Mouse (Mus musculus) neural tube, embryonic 13.5 days (tissue): ENCODE measurements around the gene Dhdds. TPM values are rescaled to one million over a fixed set of nuclear protein-coding genes. Genes with fewer than 3 reads are reported as not detected.
"Not testable (repeated sequence)": the region's sequence is repeated elsewhere in the genome, so short reads cannot be mapped to it uniquely, and the experiment has no call there.

ENCODE experiments used
- ATAC-seq: fragments of 200-750 bp; cut with Nextera tagmentation; 2 replicates; pipeline ENCODE4 v1.8.0; 2017; ENCODE audit warnings: low read depth, mild to moderate bottlenecking, moderate TSS enrichment, moderate library complexity
- H3K27ac ChIP-seq: fragments of 300-500 bp; sonication (generic); replicated peaks from 2 replicates; pipeline ENCODE4 v1.5.1; 2015; ENCODE audit warnings: moderate library complexity, mild to moderate bottlenecking, inconsistent platforms
- H3K27me3 ChIP-seq: fragments of 300-500 bp; sonication (generic); 2 replicates; pipeline ENCODE4 v1.6.1; 2015; ENCODE audit warnings: mild to moderate bottlenecking, inconsistent platforms
- H3K36me3 ChIP-seq: fragments of 300-500 bp; sonication (generic); 2 replicates; pipeline ENCODE4 v1.6.1; 2015; ENCODE audit warnings: mild to moderate bottlenecking, inconsistent platforms
- H3K4me1 ChIP-seq: fragments of 300-500 bp; sonication (generic); replicated peaks from 2 replicates; pipeline ENCODE4 v1.6.1; 2015; ENCODE audit warnings: inconsistent platforms
- H3K4me2 ChIP-seq: fragments of 300-500 bp; sonication (generic); 2 replicates; pipeline ENCODE4 v1.6.1; 2015; ENCODE audit warnings: inconsistent platforms, mild to moderate bottlenecking, moderate library complexity
- H3K4me3 ChIP-seq: fragments of 300-500 bp; sonication (generic); 2 replicates; pipeline ENCODE4 v1.5.1; 2015; ENCODE audit warnings: mild to moderate bottlenecking, inconsistent platforms
- H3K9ac ChIP-seq: fragments of 300-500 bp; sonication (generic); 2 replicates; pipeline ENCODE4 v1.6.1; 2015; ENCODE audit warnings: moderate library complexity, mild to moderate bottlenecking, inconsistent platforms
- H3K9me3 ChIP-seq: fragments of 300-500 bp; sonication (generic); 2 replicates; pipeline ENCODE4 v1.6.1; 2016; ENCODE audit warnings: inconsistent platforms
- WGBS: fragments of 180-500 bp; shearing (Covaris S2); methylation state at CpG from one replicate; pipeline ENCODE4 v1.1.7; 2015; 5-methylcytosine and 5-hydroxymethylcytosine counted together
- polyA plus RNA-seq: library from polyadenylated mRNA; unstranded; fragments of >200 nt; fragmentation: Nextera tagmentation; extraction: Ambion mirVana; gene quantifications from 2 replicates; pipeline ENCODE4 v1.2.1, GENCODE M21; 2015

The Dhdds gene
- polyA plus RNA-seq, 1 experiment from 2014 or later = 44.3 TPM

DNA sequence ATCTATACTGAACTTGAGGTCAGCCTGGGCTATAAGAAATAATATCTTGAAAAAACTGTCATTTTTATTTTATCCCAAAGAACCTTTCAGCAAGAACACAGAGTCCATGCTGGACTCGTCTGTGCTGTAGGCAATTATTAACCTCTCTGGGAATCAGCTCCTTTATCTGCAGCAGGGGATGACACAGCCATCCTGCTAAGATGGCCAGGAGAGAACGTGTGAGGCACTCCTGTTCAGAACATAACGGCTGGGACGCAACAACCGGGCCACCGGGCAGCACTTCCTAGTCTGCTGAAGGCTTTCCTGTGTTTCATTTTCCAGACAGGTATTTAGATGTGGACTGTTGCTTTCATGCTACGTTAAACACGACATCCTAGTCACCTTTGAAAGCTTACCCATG, 6.0 kb downstream of the Dhdds start:
- no peaks in the 10 kb centered on the region for H3K9me3 ChIP-seq
- no peak overlapping the region for H3K27ac ChIP-seq
- H3K36me3 ChIP-seq = peaks cover 76% of the 10 kb centered on the region
- H3K27me3 ChIP-seq = no peaks in the 10 kb centered on the region
- peaks cover 3% of the 10 kb centered on the region for H3K4me1 ChIP-seq
- no peak overlapping the region for H3K9ac ChIP-seq
- 89% methylated on average over 8 of the region's 8 CpGs for WGBS
- H3K4me2 ChIP-seq = no peak overlapping the region
- no peak for ATAC-seq
- no peak overlapping the region for H3K4me3 ChIP-seq

DNA sequence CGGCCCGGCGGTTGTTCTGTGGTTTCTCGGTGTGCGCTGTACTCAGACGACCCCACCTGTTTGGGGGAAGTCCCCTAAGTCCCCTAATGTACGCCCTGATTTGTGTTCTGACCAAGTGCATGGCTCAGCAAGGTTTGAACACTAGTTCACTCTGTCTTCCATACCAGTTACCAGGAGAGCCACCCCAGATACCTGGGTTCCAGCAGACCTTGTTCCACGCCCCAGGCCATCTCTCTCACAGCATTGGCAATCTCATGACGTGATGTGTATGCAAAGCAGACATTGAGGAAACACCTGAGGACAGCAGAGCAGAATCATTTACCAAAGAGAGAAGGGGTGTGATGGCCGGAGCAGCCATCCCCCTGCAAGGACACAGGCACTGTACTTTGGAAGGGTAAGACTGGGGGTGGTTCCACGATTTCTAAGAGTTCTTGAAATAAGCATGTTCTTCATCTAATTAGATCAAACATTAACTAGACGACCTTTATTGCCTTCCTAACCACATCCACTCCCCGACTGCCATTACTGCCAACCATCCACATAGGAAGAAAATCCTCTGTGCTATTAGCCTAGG, 9.5 kb downstream of the Dhdds start:
- H3K4me1 ChIP-seq = no peaks in the 10 kb centered on the region
- WGBS = 88% methylated on average over 13 of the region's 13 CpGs
- ATAC-seq = no peak
- H3K27ac ChIP-seq = no peak overlapping the region
- no peak overlapping the region for H3K4me3 ChIP-seq
- H3K9me3 ChIP-seq = no peaks in the 10 kb centered on the region
- H3K36me3 ChIP-seq = peaks cover 93% of the 10 kb centered on the region
- no peak overlapping the region for H3K4me2 ChIP-seq
- no peaks in the 10 kb centered on the region for H3K27me3 ChIP-seq
- no peak overlapping the region for H3K9ac ChIP-seq

DNA sequence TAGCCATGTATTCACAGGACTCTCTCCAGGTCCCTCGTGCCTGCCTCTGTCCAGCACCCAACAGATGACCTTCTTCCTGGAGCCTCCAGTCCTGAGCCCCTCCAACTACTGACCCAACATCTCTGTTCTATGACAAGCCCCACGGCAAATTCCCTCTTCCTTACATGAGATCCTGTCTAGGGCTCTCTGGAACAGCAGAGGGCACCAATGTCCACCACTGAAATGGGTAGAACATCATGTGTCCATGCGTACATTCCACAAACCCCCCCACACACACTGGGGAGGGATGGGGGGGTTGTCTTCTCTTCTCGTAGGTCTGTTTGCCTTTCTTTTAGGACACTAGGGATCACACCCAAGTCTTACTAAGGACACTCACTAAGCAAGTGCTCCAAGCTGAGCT, 10.7 kb downstream of the Dhdds start:
- no peak overlapping the region for H3K4me2 ChIP-seq
- no peak overlapping the region for H3K9ac ChIP-seq
- H3K4me1 ChIP-seq = no peaks in the 10 kb centered on the region
- no peak overlapping the region for H3K4me3 ChIP-seq
- no peak for ATAC-seq
- H3K9me3 ChIP-seq = no peaks in the 10 kb centered on the region
- H3K36me3 ChIP-seq = peaks cover 91% of the 10 kb centered on the region
- H3K27me3 ChIP-seq = no peaks in the 10 kb centered on the region
- WGBS = 75% methylated on average over 4 of the region's 4 CpGs
- H3K27ac ChIP-seq = no peak overlapping the region

DNA sequence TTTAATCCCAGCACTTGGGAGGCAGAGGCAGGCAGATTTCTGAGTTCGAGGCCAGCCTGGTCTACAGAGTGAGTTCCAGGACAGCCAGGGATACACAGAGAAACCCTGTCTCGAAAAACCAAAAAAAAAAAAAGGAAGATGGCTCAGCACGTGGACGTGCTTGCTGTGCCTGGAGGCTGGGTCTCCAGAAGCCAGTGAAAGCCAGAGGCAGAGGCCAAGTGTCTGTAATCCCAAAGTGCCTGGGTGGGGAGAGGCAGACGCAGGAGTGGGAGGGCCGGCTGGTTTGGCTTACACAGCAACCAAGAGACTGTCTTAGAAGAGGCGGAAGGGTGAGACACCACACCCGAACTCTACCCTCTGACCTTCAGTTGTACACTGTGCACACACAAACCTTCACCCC, 12.4 kb downstream of the Dhdds start:
- not testable (repeated sequence) for ATAC-seq, H3K9ac ChIP-seq, H3K4me2 ChIP-seq, H3K27me3 ChIP-seq, H3K4me3 ChIP-seq, H3K27ac ChIP-seq, H3K9me3 ChIP-seq, H3K4me1 ChIP-seq
- 89% methylated on average over 8 of the region's 8 CpGs for WGBS
- H3K36me3 ChIP-seq = peaks cover 78% of the 10 kb centered on the region

DNA sequence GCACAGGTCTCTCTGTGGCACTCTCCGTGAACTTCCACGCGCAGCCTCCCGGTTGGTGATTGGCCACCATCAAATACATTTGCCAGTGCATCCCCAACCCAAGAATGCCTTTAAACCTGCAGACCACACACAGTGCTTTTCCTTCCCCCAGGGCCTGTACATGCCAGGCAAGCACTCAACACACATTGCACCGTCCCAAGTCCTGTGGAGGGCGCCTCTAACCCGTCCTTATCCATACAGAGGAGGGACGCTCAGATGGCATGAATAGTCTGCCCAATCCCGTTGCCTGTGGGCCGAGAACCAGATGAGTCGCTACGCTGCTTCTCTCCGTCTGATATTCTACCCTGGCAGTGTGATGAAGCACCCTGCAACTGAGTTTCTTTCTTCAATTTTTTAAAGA, 17.8 kb downstream of the Dhdds start:
- Histone ChIP-seq H3K4me3 (no peak overlapping the region), H3K27me3 (no peaks in the 10 kb centered on the region), H3K4me1 (no peaks in the 10 kb centered on the region), H3K4me2 (no peak overlapping the region), H3K9ac (no peak overlapping the region), H3K36me3 (peaks cover 76% of the 10 kb centered on the region), H3K9me3 (no peaks in the 10 kb centered on the region), H3K27ac (no peak overlapping the region)
- 80% methylated on average over 13 of the region's 13 CpGs for WGBS
- ATAC-seq = no peak

DNA sequence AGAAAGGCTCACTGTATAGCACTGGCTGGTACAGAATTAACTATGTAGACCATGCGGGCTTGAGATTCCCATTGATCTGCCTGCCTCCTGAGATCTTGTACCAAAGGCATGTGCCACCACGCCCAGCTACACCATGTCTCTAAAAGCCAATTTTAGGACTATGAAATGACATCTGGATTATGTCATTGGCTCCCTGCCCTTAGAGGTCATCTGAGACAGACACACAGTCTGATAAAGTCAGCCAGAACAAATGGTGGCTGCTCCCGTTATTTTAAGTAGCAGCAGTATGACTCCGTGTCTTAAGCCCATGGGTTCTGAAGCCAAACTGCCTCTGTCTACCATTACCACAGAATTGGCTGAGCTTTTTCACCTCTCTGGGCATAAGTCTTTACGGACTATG, 20.2 kb downstream of the Dhdds start:
- no peaks in the 10 kb centered on the region for H3K27me3 ChIP-seq
- H3K4me3 ChIP-seq = no peak overlapping the region
- no peak overlapping the region for H3K9ac ChIP-seq
- peaks cover 74% of the 10 kb centered on the region for H3K36me3 ChIP-seq
- no peak overlapping the region for H3K4me2 ChIP-seq
- no peak for ATAC-seq
- WGBS = 92% methylated on average over 5 of the region's 5 CpGs
- H3K9me3 ChIP-seq = no peaks in the 10 kb centered on the region
- H3K4me1 ChIP-seq = no peaks in the 10 kb centered on the region
- no peak overlapping the region for H3K27ac ChIP-seq

DNA sequence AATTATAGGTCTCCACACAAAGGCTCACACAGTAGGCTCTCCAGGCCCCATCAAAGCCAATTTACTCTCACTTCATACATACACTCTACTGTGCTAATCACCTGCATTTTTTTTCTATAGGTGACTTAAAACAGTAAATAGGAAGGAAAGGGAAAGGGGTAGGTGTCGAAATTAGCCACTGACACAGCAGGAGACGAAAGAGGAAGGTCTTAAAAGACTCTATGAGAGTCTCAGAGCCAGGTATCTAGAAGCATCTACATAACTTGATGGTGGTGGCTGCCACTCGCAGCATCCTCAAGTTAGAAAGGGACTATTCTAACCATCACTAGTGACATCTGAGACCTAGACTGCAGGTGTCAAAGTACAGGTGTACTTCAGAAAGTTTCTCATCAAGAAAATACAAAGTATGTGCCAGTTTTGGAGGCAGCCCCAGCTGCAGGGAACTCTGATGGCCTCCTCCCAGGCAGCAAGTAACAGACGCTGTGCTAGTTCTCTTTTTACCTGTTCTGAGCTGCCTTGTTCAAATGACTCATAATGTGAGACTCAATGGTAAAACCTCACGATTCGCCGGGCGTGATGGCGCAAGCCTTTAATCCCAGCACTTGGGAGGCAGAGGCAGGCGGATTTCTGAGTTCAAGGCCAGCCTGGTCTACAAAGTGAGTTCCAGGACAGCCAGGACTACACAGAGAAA, 22.6 kb downstream of the Dhdds start:
- no peak overlapping the region for H3K9ac ChIP-seq
- H3K36me3 ChIP-seq = peaks cover 76% of the 10 kb centered on the region
- no peak for ATAC-seq
- H3K4me3 ChIP-seq = no peak overlapping the region
- H3K9me3 ChIP-seq = no peaks in the 10 kb centered on the region
- H3K27ac ChIP-seq = no peak overlapping the region
- H3K4me1 ChIP-seq = no peaks in the 10 kb centered on the region
- WGBS = 94% methylated on average over 10 of the region's 10 CpGs
- H3K4me2 ChIP-seq = no peak overlapping the region
- no peaks in the 10 kb centered on the region for H3K27me3 ChIP-seq

DNA sequence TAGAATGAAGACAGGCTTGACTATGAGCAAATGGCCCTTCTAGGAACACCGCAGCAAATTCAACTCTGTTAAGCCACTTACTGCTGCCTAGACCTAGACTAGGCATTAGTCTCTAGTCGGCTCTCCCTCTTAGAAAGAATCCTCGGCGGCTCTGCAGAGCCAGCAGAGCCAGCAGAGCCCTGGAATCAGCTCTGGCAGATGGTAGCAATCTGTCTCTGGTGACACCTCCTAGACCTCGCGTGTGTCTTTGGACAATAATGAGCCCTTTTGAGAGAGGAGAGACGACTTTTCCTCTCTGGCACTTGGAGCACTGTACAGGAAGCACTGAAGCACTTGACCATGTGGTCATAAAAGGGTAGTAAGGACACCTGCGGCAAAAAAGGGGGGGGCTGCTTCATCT, 29.0 kb downstream of the Dhdds start:
- 45% methylated on average over 8 of the region's 8 CpGs for WGBS
- H3K27ac ChIP-seq = no peak overlapping the region

DNA sequence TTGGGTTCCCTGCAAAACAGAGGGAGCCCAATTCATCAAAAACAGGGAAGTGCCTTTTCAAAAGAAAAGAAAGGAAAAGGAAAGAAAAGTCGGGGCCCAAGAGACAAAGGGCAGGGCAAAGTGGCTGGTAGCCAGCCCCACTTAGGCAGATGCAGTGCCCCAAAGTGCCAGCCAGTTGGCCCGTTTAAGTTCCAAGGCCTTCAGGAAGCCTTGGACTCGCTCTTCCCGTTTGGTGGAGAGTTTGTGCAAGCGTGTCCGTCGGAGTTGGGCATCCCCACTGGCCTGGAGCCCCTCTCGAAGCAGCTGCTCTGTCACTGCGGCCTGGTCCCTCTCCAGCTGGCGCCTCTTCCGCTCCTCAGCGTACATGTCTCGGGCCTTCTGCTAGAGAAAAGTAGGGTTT, 29.8 kb downstream of the Dhdds start:
- H3K27ac ChIP-seq = peak overlapping the region; percentile 99
- ATAC-seq = no peak
- WGBS = 68% methylated on average over 13 of the region's 13 CpGs
- H3K4me3 ChIP-seq = no peak overlapping the region
- no peaks in the 10 kb centered on the region for H3K27me3 ChIP-seq
- H3K9ac ChIP-seq = 0 out of 2 replicates have a peak overlapping the region, but pooled peaks have one; percentile 0
- no peak overlapping the region for H3K4me2 ChIP-seq
- H3K9me3 ChIP-seq = no peaks in the 10 kb centered on the region
- peaks cover 42% of the 10 kb centered on the region for H3K4me1 ChIP-seq
- peaks cover 32% of the 10 kb centered on the region for H3K36me3 ChIP-seq

More for the DNA sequence above, 29.0 kb downstream of the Dhdds start:
- Histone ChIP-seq H3K9ac (no peak overlapping the region), H3K27me3 (no peaks in the 10 kb centered on the region), H3K4me3 (no peak overlapping the region), H3K9me3 (no peaks in the 10 kb centered on the region), H3K36me3 (peaks cover 31% of the 10 kb centered on the region), H3K4me1 (peaks cover 33% of the 10 kb centered on the region), H3K4me2 (no peak overlapping the region)
- no peak for ATAC-seq

DNA sequence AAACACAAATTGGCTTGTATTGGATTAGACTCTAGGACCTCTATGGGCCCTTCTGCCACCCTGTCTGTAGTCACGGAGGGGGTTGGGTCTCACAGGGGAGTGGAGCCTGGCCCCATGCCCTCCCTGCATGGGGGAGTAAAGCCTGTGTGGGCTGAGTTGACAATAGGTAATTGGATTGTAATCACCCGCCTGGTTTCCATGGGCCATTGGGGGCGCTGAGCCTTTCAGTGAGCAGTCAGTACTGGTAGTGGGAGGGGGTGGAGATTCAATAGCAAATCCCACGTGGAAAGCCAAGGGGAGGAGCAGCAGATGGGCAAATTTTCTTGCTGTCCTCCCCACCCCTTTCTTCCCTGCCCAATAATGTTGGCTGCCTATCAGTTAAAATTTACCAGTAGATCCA, 30.5 kb downstream of the Dhdds start:
- Histone ChIP-seq H3K27ac (peak overlapping the region; percentile 99), H3K4me3 (no peak overlapping the region), H3K9ac (0 out of 2 replicates have a peak overlapping the region, but pooled peaks have one; percentile 0), H3K36me3 (peaks cover 36% of the 10 kb centered on the region), H3K4me2 (0 out of 2 replicates have a peak overlapping the region, but pooled peaks have one; percentile 9), H3K27me3 (no peaks in the 10 kb centered on the region), H3K9me3 (no peaks in the 10 kb centered on the region), H3K4me1 (peaks cover 47% of the 10 kb centered on the region)
- no peak for ATAC-seq
- 14% methylated on average over 4 of the region's 4 CpGs for WGBS

DNA sequence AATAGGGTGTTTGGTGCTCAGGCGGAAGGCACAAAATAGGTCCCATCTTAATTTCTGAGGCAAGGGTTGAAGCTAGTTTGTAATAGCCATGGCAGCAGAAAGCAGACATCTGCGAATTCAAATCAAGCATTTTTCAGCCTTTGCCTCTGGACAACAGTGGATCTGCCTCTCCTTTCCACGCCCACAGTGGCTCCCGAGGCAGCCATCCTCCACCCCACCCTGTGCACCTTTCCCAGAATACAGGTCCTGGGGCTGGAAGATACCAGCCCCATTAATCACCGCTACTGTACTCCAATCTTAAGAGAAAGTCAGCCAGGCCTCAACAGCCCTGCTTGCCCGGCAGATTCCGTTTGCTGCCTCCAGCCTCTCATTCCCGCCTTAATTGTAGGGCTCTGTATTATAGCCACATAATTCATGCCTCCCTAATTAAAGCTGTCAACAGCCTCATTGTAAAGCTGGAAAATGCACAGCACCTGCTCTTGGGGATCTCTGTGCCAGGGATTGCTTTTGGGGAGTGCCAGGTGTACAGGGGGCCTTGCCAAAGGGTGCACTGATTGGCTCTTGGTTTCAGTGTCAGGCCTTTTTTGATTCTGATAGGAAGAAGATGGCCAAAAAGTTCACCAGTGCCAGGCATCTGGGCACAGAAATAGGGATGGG, 31.5 kb downstream of the Dhdds start:
- peak; percentile 5; the same call in 1 of the 2 replicates for ATAC-seq

DNA sequence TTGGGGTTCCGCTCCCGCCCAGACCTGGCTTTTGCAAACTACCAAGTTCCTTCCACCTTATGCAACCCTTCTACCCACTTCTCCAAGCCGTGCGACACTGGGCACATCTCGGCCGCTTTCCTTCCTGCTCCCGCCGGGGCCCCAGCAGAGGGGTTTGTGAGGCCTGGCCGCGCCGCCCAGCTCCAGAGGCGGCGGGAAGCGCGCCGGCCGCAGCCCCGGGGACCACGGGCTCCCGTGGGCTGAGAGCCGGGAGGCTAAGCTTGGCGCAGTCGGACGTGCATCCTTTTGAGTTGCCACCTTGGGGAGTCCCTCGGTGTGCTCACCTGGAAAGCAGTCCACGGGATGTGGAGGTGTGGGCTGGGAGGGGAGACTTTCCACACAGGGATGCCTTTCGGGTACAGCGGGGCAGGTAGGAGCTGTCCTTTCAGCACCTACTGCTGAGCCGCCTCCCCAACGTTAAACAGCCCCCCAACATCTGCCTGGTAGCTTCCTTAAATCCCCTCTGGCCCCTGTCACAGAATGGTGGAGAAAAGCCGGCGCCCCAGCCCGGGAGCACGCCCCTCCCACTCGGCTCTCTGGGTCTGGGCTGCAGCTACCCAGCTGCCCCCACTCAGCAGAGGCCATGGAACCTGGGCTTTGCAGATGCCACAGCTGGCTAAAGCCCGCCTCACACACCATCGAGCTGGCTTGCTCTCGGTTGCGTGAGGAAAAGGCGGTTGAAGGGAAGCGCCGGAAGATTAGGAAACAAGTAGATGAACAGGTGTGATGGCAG, 32.4 kb downstream of the Dhdds start, which contains the start of gene Hmgn2:
Hmgn2 (minus strand) TSS at position 501 of the 772 bp plus-strand sequence.
- Histone ChIP-seq H3K4me3 (peak within 1 kb of the TSS; percentile 74), H3K9ac (peak within 1 kb of the TSS; percentile 96), H3K27ac (peak within 1 kb of the TSS; percentile 99), H3K4me2 (peak within 1 kb of the TSS; percentile 98), H3K27me3 (no peaks in the 10 kb centered on the region), H3K9me3 (no peaks in the 10 kb centered on the region), H3K36me3 (peaks cover 41% of the 10 kb centered on the region), H3K4me1 (peaks cover 47% of the 10 kb centered on the region)
- ATAC-seq = peak; percentile 62
- under 1% methylated on average over 42 of the region's 42 CpGs for WGBS

More for the DNA sequence above, 31.5 kb downstream of the Dhdds start:
- Histone ChIP-seq H3K27ac (peak overlapping the region; percentile 99), H3K4me1 (peaks cover 47% of the 10 kb centered on the region), H3K27me3 (no peaks in the 10 kb centered on the region), H3K9ac (peak overlapping the region; percentile 96), H3K36me3 (peaks cover 33% of the 10 kb centered on the region), H3K9me3 (no peaks in the 10 kb centered on the region), H3K4me3 (no peak overlapping the region), H3K4me2 (peak overlapping the region; percentile 98)
- 26% methylated on average over 8 of the region's 8 CpGs for WGBS
